Mouse (Mus musculus) cerebellum, adult 2 months (tissue): Measurements from ENCODE around the gene Smim20. TPM values are rescaled to one million over a fixed set of nuclear protein-coding genes. Genes with fewer than 3 reads are reported as not detected.

Source experiments
- DNase-seq, 2 experiments: peaks; one replicate each; pipeline ENCODE4 v3.0.0; 2021
- H3K27ac ChIP-seq: fragments of 200-500 bp; 2 replicates; pipeline ENCODE4 v1.5.1; 2012; ENCODE audit warnings: low read length, control low read depth, inconsistent platforms; ENCODE audit not compliant: insufficient read depth
- H3K27me3 ChIP-seq: fragments of 200-500 bp; 2 replicates; pipeline ENCODE4 v1.6.1; 2012; ENCODE audit warnings: inconsistent platforms, mild to moderate bottlenecking, low read length, moderate library complexity; ENCODE audit not compliant: control insufficient read depth, insufficient read depth
- H3K4me1 ChIP-seq: fragments of 200-500 bp; 2 replicates; pipeline ENCODE4 v1.6.1; 2011; ENCODE audit warnings: low read length; ENCODE audit not compliant: control insufficient read depth, insufficient read depth
- H3K4me3 ChIP-seq: fragments of 200-500 bp; replicated peaks from 2 replicates; pipeline ENCODE3; 2011; ENCODE audit warnings: mild to moderate bottlenecking, low read depth, low read length, control low read depth; ENCODE audit not compliant: insufficient read depth
- CTCF ChIP-seq: fragments of 200-500 bp; IDR thresholded peaks from 2 replicates; pipeline ENCODE4 v1.5.1; 2011; ENCODE audit warnings: low read depth, mild to moderate bottlenecking, control low read depth, low read length, moderate library complexity, borderline replicate concordance; ENCODE audit not compliant: insufficient read depth
- POLR2A ChIP-seq: fragments of 200-500 bp; IDR thresholded peaks from 2 replicates; pipeline ENCODE4 v1.6.1; 2011; ENCODE audit warnings: low read length, control low read depth, borderline replicate concordance; ENCODE audit not compliant: insufficient read depth
- WGBS: fragments of 180-500 bp; shearing (Covaris S2); methylation state at CpG from one replicate; pipeline ENCODE4 v1.1.7; 2018; 5-methylcytosine and 5-hydroxymethylcytosine counted together
- polyA plus RNA-seq: library from polyadenylated mRNA; depleted of rRNA; stranded (reverse); fragments of >200 nt; gene quantifications from 2 replicates; pipeline ENCODE4 v1.2.3, GENCODE M21; 2012; rRNA removed

The Smim20 gene
- polyA plus RNA-seq, 1 experiment = 64.5 TPM

GRCm38 (mm10) chr5:53320331-53320730 lies 53.4 kb downstream of the Smim20 start:
- H3K27ac ChIP-seq = no peak overlapping the region
- no peak overlapping the region for H3K4me3 ChIP-seq
- peaks cover 3% of the 10 kb centered on the region for H3K4me1 ChIP-seq
- no peak for TF ChIP-seq POLR2A
- TF ChIP-seq CTCF = no peak
- 50% methylated on average over 3 of the region's 3 CpGs for WGBS
- DNase-seq = no peak
- H3K27me3 ChIP-seq = no peaks in the 10 kb centered on the region; the same call in 1 of the 2 replicates

- WGBS = 95% methylated on average over 9 of the region's 9 CpGs
- no peak overlapping the region for H3K27ac ChIP-seq
- DNase-seq = no peak
- H3K4me3 ChIP-seq = no peak overlapping the region
- peaks cover 3% of the 10 kb centered on the region for H3K4me1 ChIP-seq
- H3K27me3 ChIP-seq = no peaks in the 10 kb centered on the region; the same call in 1 of the 2 replicates
- TF ChIP-seq POLR2A (no peak), CTCF (no peak)
These were observed 55.0 kb downstream of the Smim20 start for GRCm38 (mm10) chr5:53321901-53322300.

- H3K4me1 ChIP-seq = peaks cover 3% of the 10 kb centered on the region
- H3K4me3 ChIP-seq = no peak overlapping the region
- H3K27me3 ChIP-seq = no peaks in the 10 kb centered on the region
- 85% methylated on average over 11 of the region's 11 CpGs for WGBS
- no peak overlapping the region for H3K27ac ChIP-seq
- TF ChIP-seq CTCF (no peak; the same call in 1 of the 2 replicates), POLR2A (no peak)
- no peak for DNase-seq
These were observed 55.6 kb downstream of the Smim20 start for GRCm38 (mm10) chr5:53322471-53322870.

GRCm38 (mm10) chr5:53323121-53323520 lies 56.2 kb downstream of the Smim20 start:
- peak in 1 of 2 experiments; percentile 35 for DNase-seq
- Histone ChIP-seq H3K27ac (no peak overlapping the region), H3K4me3 (no peak overlapping the region), H3K4me1 (peaks cover 3% of the 10 kb centered on the region), H3K27me3 (no peaks in the 10 kb centered on the region)
- WGBS = 28% methylated on average over 7 of the region's 7 CpGs
- TF ChIP-seq POLR2A = no peak

- WGBS = 85% methylated on average over 3 of the region's 3 CpGs
- no peak for DNase-seq
- H3K27me3 ChIP-seq = no peaks in the 10 kb centered on the region
- H3K27ac ChIP-seq = no peak overlapping the region
- H3K4me1 ChIP-seq = peaks cover 3% of the 10 kb centered on the region
- no peak overlapping the region for H3K4me3 ChIP-seq
- TF ChIP-seq POLR2A (no peak), CTCF (no peak)
These were observed 57.4 kb downstream of the Smim20 start for GRCm38 (mm10) chr5:53324256-53324655.

GRCm38 (mm10) chr5:53324791-53325190 lies 57.9 kb downstream of the Smim20 start:
- TF ChIP-seq CTCF (no peak), POLR2A (no peak)
- no peaks in the 10 kb centered on the region for H3K27me3 ChIP-seq
- H3K4me1 ChIP-seq = peaks cover 3% of the 10 kb centered on the region
- 86% methylated on average over 6 of the region's 6 CpGs for WGBS
- H3K4me3 ChIP-seq = no peak overlapping the region
- no peak for DNase-seq
- H3K27ac ChIP-seq = no peak overlapping the region

GRCm38 (mm10) chr5:53326023-53326422 lies 59.1 kb downstream of the Smim20 start:
- no peaks in the 10 kb centered on the region for H3K27me3 ChIP-seq
- peaks cover 3% of the 10 kb centered on the region for H3K4me1 ChIP-seq
- TF ChIP-seq POLR2A (no peak), CTCF (peak; percentile 95)
- no peak overlapping the region for H3K4me3 ChIP-seq
- peak; percentile 72 to 80 for DNase-seq
- WGBS = 4% methylated on average over 8 of the region's 8 CpGs
- H3K27ac ChIP-seq = no peak overlapping the region

GRCm38 (mm10) chr5:53326491-53326890 lies 59.6 kb downstream of the Smim20 start:
- no peak for DNase-seq
- 93% methylated on average over 5 of the region's 5 CpGs for WGBS
- H3K27ac ChIP-seq = no peak overlapping the region
- H3K4me1 ChIP-seq = peaks cover 3% of the 10 kb centered on the region
- TF ChIP-seq CTCF (no peak), POLR2A (no peak)
- no peak overlapping the region for H3K4me3 ChIP-seq
- no peaks in the 10 kb centered on the region for H3K27me3 ChIP-seq

Other genes with a start within 250 kb of the Smim20 start
- 0.06 and 0.07 TPM in 2 replicates for gene Slc34a2, start 229.0 kb upstream of the Smim20 start, polyA plus RNA-seq
- gene Sel1l3, start 53.2 kb upstream of the Smim20 start, polyA plus RNA-seq = 70.8 and 85.1 TPM in 2 replicates
- 19.6 and 22.6 TPM in 2 replicates for gene Rbpj, start 199.1 kb downstream of the Smim20 start, polyA plus RNA-seq